In genomic region chr12:104865166-104865535, GRCm38 (mm10) we compare ENCODE assay signal across 8 mouse cellular contexts. TPM values are rescaled to one million over a fixed set of nuclear protein-coding genes. Genes with fewer than 3 reads are reported as not detected.
A peak's percentile ranks its signal among the peaks of the same experiment; 100 is the strongest.
DNase-seq lines count a peak whose midpoint lies in the region; ATAC-seq and TF ChIP-seq lines count a peak whose summit lies in the region.

No protein-coding gene starts in this region.

- TF ChIP-seq EP300 in lung, postnatal 0 days (IDR thresholded peaks at IDR 0.05), result no peak

- WGBS in lung, postnatal 0 days, result 0% methylated on average over 3 of the region's 10 CpGs
- 0% methylated on average over 6 of the region's 10 CpGs for WGBS in forebrain, embryonic 13.5 days
- WGBS in liver, embryonic 11.5 days, result 0% methylated on average over 6 of the region's 10 CpGs
- WGBS in stomach, embryonic 15.5 days, result 0% methylated on average over 7 of the region's 10 CpGs

- peak overlapping the region; percentile 98 for H3K4me2 ChIP-seq in lung, postnatal 0 days (replicated peaks; ENCODE audit: low read depth, low read length)
- H3K4me2 ChIP-seq in forebrain, embryonic 13.5 days, result peak overlapping the region; percentile 95
- H3K4me2 ChIP-seq in liver, embryonic 11.5 days, result peak overlapping the region; percentile 90
- H3K4me2 ChIP-seq in stomach, embryonic 15.5 days, result peak overlapping the region; percentile 95

- H3K4me3 ChIP-seq in lung, postnatal 0 days (ENCODE audit: low read depth, low read length), result peak overlapping the region; percentile 61
- peak overlapping the region; percentile 67 for H3K4me3 ChIP-seq in forebrain, embryonic 13.5 days
- peak overlapping the region; percentile 69 for H3K4me3 ChIP-seq in liver, embryonic 11.5 days (ENCODE audit: low read depth, low read length)
- H3K4me3 ChIP-seq in stomach, embryonic 15.5 days (replicated peaks), result peak overlapping the region; percentile 66

- no peaks in the 10 kb centered on the region for H3K36me3 ChIP-seq in lung, postnatal 0 days (ENCODE audit: insufficient read depth, low read length)
- no peaks in the 10 kb centered on the region for H3K36me3 ChIP-seq in forebrain, embryonic 13.5 days (ENCODE audit: poor library complexity, severe bottlenecking)
- H3K36me3 ChIP-seq in liver, embryonic 11.5 days (ENCODE audit: control insufficient read depth, insufficient read depth, low read length), result no peaks in the 10 kb centered on the region
- H3K36me3 ChIP-seq in stomach, embryonic 15.5 days, result no peaks in the 10 kb centered on the region

- ATAC-seq in lung, postnatal 0 days, result no peak
- peak; percentile 71 for ATAC-seq in forebrain, embryonic 13.5 days
- no peak; the same call in 1 of the 2 replicates for ATAC-seq in liver, embryonic 11.5 days (replicated peaks; ENCODE audit: low FRiP score)
- peak; percentile 39; the same call in 1 of the 2 replicates for ATAC-seq in stomach, embryonic 15.5 days (ENCODE audit: insufficient read depth, low FRiP score, low read depth)
- ATAC-seq in erythroblast, adult 5-6 weeks (replicated peaks; ENCODE audit: low FRiP score, poor library complexity, severe bottlenecking), result no peak

- H3K4me1 ChIP-seq in lung, postnatal 0 days (ENCODE audit: insufficient read depth, low read depth, low read length), result no peaks in the 10 kb centered on the region; the same call in 1 of the 2 replicates
- peaks cover 13% of the 10 kb centered on the region for H3K4me1 ChIP-seq in forebrain, embryonic 13.5 days
- H3K4me1 ChIP-seq in liver, embryonic 11.5 days (replicated peaks; ENCODE audit: control insufficient read depth, insufficient read depth, low read length), result no peaks in the 10 kb centered on the region; the same call in 1 of the 2 replicates
- H3K4me1 ChIP-seq in stomach, embryonic 15.5 days, result peaks cover 10% of the 10 kb centered on the region; the same call in 1 of the 2 replicates

- H3K27me3 ChIP-seq in lung, postnatal 0 days (replicated peaks; ENCODE audit: insufficient read depth, low read length), result no peaks in the 10 kb centered on the region
- H3K27me3 ChIP-seq in forebrain, embryonic 13.5 days, result no peaks in the 10 kb centered on the region
- peaks cover 23% of the 10 kb centered on the region for H3K27me3 ChIP-seq in liver, embryonic 11.5 days (replicated peaks; ENCODE audit: control insufficient read depth, insufficient read depth, low read length)
- H3K27me3 ChIP-seq in stomach, embryonic 15.5 days (replicated peaks), result no peaks in the 10 kb centered on the region

- H3K27ac ChIP-seq in lung, postnatal 0 days (ENCODE audit: low read length), result 0 out of 2 replicates have a peak overlapping the region, but pooled peaks have one; percentile 43
- H3K27ac ChIP-seq in forebrain, embryonic 13.5 days, result no peak overlapping the region
- no peak overlapping the region for H3K27ac ChIP-seq in liver, embryonic 11.5 days (ENCODE audit: low read depth, low read length)
- 0 out of 2 replicates have a peak overlapping the region, but pooled peaks have one; percentile 11 for H3K27ac ChIP-seq in stomach, embryonic 15.5 days

- no peak overlapping the region for H3K9ac ChIP-seq in lung, postnatal 0 days (replicated peaks; ENCODE audit: low read depth)
- peak overlapping the region; percentile 81 for H3K9ac ChIP-seq in forebrain, embryonic 13.5 days
- peak overlapping the region; percentile 20; the same call in 1 of the 2 replicates for H3K9ac ChIP-seq in liver, embryonic 11.5 days (ENCODE audit: low read depth, low read length)
- H3K9ac ChIP-seq in stomach, embryonic 15.5 days, result 0 out of 2 replicates have a peak overlapping the region, but pooled peaks have one; percentile 4

- H3K9me3 ChIP-seq in lung, postnatal 0 days (ENCODE audit: low read length), result no peaks in the 10 kb centered on the region
- no peaks in the 10 kb centered on the region for H3K9me3 ChIP-seq in forebrain, embryonic 13.5 days (replicated peaks)
- H3K9me3 ChIP-seq in liver, embryonic 11.5 days (ENCODE audit: control insufficient read depth, low read length), result no peaks in the 10 kb centered on the region
- no peaks in the 10 kb centered on the region for H3K9me3 ChIP-seq in stomach, embryonic 15.5 days

- TF ChIP-seq CTCF in lung, postnatal 0 days (IDR thresholded peaks at IDR 0.05), result peak; percentile 2; the same call in 1 of the 2 replicates

- no peak for DNase-seq in lung, postnatal 0 days (ENCODE audit: low spot score)
- no peak for DNase-seq in lung, postnatal 4 days
- DNase-seq in liver, embryonic 11.5 days (ENCODE audit: low spot score), result no peak
- DNase-seq in frontal cortex, postnatal 14 days (ENCODE audit: low spot score in 2 of 2), result no peak
- DNase-seq in right cerebral cortex, adult 18-20 months, result no peak

RNA-seq across cellular contexts. Expression of gene Clmn, which starts 0.3 kb away (rescaled TPM):
- 2.0 and 2.5 TPM in 2 replicates for polyA plus RNA-seq in lung, postnatal 0 days (2015; fragmentation: Nextera tagmentation; extraction: Ambion mirVana)
- 0.75 and 0.83 TPM in 2 replicates for polyA plus RNA-seq in forebrain, embryonic 13.5 days (2015; fragmentation: Nextera tagmentation; extraction: Ambion mirVana)
- 1.5 and 2.1 TPM in 2 replicates for polyA plus RNA-seq in liver, embryonic 11.5 days (2014; fragmentation: Nextera tagmentation; extraction: Ambion mirVana)
- 4.2 and 4.5 TPM in 2 replicates for polyA plus RNA-seq in stomach, embryonic 15.5 days (2015; fragmentation: Nextera tagmentation; extraction: Ambion mirVana)
- not detected in 2 replicates for total RNA-seq in erythroblast, adult 5-6 weeks (2015; ENCODE audit: low replicate concordance)
- 0.14 TPM in 1 of 2 replicates, not detected in the other for total RNA-seq in erythroblast, adult 5-6 weeks (2017; ENCODE audit: low replicate concordance)

Comparison
In these comparisons a context has a peak if more than half of its experiments do, and no peak if none do; other contexts are left out.
1. ATAC-seq: peak in forebrain, embryonic 13.5 days (single experiment) and stomach, embryonic 15.5 days (single experiment); none in lung, postnatal 0 days (single experiment), liver, embryonic 11.5 days (single experiment) and erythroblast, adult 5-6 weeks (single experiment).
2. H3K27ac ChIP-seq: peak in lung, postnatal 0 days (single experiment) and stomach, embryonic 15.5 days (single experiment); none in forebrain, embryonic 13.5 days (single experiment) and liver, embryonic 11.5 days (single experiment).
3. Peak in every context shown above with its lines, with median percentiles within 50 percentile points of each other: H3K4me2 ChIP-seq and H3K4me3 ChIP-seq.